Mouse (Mus musculus): Measurements from ENCODE around the gene Cnpy1.

- no peak for TF ChIP-seq POLR2A (IDR thresholded peaks at IDR 0.05; ENCODE audit: borderline replicate concordance, control insufficient read depth, low read depth, low read length)
- TF ChIP-seq CTCF (IDR thresholded peaks at IDR 0.05; ENCODE audit: control insufficient read depth, insufficient read depth, low read length) = no peak
These were observed 86.5 kb downstream of the Cnpy1 start for GRCm38 (mm10) chr5:28159072-28159458.

Measured in bone marrow, adult 2 months (tissue).